Comparison of ENCODE assay signal across 9 mouse cellular contexts in the genomic region with DNA sequence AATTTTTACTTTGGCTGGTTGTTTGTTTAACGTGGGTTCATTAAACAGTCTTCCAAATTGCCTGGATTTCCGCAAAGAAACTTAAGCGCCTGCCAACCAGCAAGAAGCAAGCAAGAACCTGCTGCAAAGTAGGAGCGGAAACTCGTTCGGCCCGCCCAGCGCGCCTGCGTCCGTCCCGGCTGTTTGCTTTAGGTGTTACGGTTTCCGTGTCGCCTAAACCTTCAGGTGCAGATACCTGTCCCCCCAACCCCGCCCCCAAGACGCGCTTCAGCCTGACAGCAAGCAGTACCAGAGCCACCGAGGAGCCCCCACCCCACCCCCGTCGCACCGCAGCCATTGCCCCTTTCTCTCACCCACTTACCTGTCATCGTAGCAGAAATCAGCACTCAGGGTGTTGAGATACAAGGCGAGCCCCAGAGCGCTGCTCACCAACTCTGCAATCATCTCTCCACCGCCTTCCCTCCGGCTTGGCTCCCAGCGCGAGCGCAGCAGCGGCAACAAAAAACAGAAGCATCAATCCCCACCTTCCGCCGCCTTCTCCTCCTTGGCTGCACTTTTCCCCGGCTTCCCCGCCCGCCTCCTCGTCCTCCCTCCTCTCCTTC. TPM values are rescaled to one million over a fixed set of nuclear protein-coding genes. Genes with fewer than 3 reads are reported as not detected.
DNase-seq lines count a peak whose midpoint lies in the region; ATAC-seq and TF ChIP-seq lines count a peak whose summit lies in the region.
"Had no signal": no experiment of that assay in that cellular context is flagged by ENCODE, and none has a peak within 500 bp of the region (broad histone marks: within the 10 kb centered on the region; RNA-seq: fewer than 3 reads in every experiment).

No protein-coding gene starts in this region.

- H3K9me3 ChIP-seq in heart, embryonic 10.5 days = no peaks in the 10 kb centered on the region
- no peaks in the 10 kb centered on the region for H3K9me3 ChIP-seq in liver, postnatal 0 days (ENCODE audit: low read length)
- no peaks in the 10 kb centered on the region for H3K9me3 ChIP-seq in neural tube, embryonic 12.5 days

- TF ChIP-seq POLR2A in cortical plate, adult 2 months (IDR thresholded peaks at IDR 0.05; ENCODE audit: extremely low read depth, insufficient read depth, low read length) = no peak

- ATAC-seq in liver, postnatal 0 days = peak; percentile 15
- peak; percentile 1; the same call in 1 of the 2 replicates for ATAC-seq in neural tube, embryonic 12.5 days (ENCODE audit: low FRiP score, low read depth)

- WGBS in heart, embryonic 10.5 days = under 1% methylated on average over 37 of the region's 37 CpGs
- WGBS in liver, postnatal 0 days (ENCODE audit: insufficient replicate concordance) = 1% methylated on average over 37 of the region's 37 CpGs
- WGBS in neural tube, embryonic 12.5 days = under 1% methylated on average over 37 of the region's 37 CpGs

- no peaks in the 10 kb centered on the region; the same call in 1 of the 2 replicates for H3K4me1 ChIP-seq in cortical plate, adult 2 months (ENCODE audit: control insufficient read depth, insufficient read depth, low read length)
- peaks cover 12% of the 10 kb centered on the region; the same call in 1 of the 2 replicates for H3K4me1 ChIP-seq in heart, embryonic 10.5 days
- peaks cover 7% of the 10 kb centered on the region; the same call in 1 of the 2 replicates for H3K4me1 ChIP-seq in liver, postnatal 0 days (ENCODE audit: insufficient read depth)
- H3K4me1 ChIP-seq in neural tube, embryonic 12.5 days = peaks cover 20% of the 10 kb centered on the region; the same call in 1 of the 2 replicates

- intact Hi-C loops in heart, postnatal 25 days (cut with DNase I) = loop anchor here (5.0 to 10.0 kb wide), 2 partner anchors 71 to 1589 kb away; no protein-coding TSS in a partner anchor

- peak overlapping the region; percentile 77 for H3K9ac ChIP-seq in liver, postnatal 0 days (replicated peaks)
- H3K9ac ChIP-seq in neural tube, embryonic 12.5 days = peak overlapping the region; percentile 72

- no peak for TF ChIP-seq EP300 in liver, postnatal 0 days (IDR thresholded peaks at IDR 0.05; ENCODE audit: low read depth)

- H3K36me3 ChIP-seq in heart, embryonic 10.5 days = no peaks in the 10 kb centered on the region
- no peaks in the 10 kb centered on the region for H3K36me3 ChIP-seq in liver, postnatal 0 days (replicated peaks; ENCODE audit: insufficient read depth, low read length)
- H3K36me3 ChIP-seq in neural tube, embryonic 12.5 days = no peaks in the 10 kb centered on the region

- DNase-seq in heart, adult 11 months = peak; percentile 94
- no peak for DNase-seq in heart, postnatal 25 days (ENCODE audit: low spot score)
- peak; percentile 81 for DNase-seq in heart, embryonic 10.5 days (ENCODE audit: low spot score)
- DNase-seq in kidney, adult 9 months = peak; percentile 19
- peak; percentile 65 for DNase-seq in liver, postnatal 0 days
- peak; percentile 55 for DNase-seq in thymus, postnatal 4 days

- peak overlapping the region; percentile 96 for H3K4me2 ChIP-seq in liver, postnatal 0 days (ENCODE audit: low read depth, low read length)
- H3K4me2 ChIP-seq in neural tube, embryonic 12.5 days (replicated peaks) = peak overlapping the region; percentile 92

- H3K4me3 ChIP-seq in cortical plate, adult 2 months (ENCODE audit: insufficient read depth, low read length) = peak overlapping the region; percentile 66
- peak overlapping the region; percentile 83 for H3K4me3 ChIP-seq in heart, embryonic 10.5 days
- peak overlapping the region; percentile 75 for H3K4me3 ChIP-seq in liver, postnatal 0 days (ENCODE audit: low read depth, low read length)
- H3K4me3 ChIP-seq in neural tube, embryonic 12.5 days = peak overlapping the region; percentile 62

- TF ChIP-seq CTCF in cortical plate, adult 2 months (IDR thresholded peaks at IDR 0.05; ENCODE audit: extremely low read depth, insufficient read depth, low read length) = no peak
- TF ChIP-seq CTCF in liver, postnatal 0 days (IDR thresholded peaks at IDR 0.05; ENCODE audit: low read depth) = no peak

- 0 out of 2 replicates have a peak overlapping the region, but pooled peaks have one; percentile 5 for H3K27ac ChIP-seq in cortical plate, adult 2 months (ENCODE audit: insufficient read depth, low read length)
- peak overlapping the region; percentile 89 for H3K27ac ChIP-seq in heart, embryonic 10.5 days
- H3K27ac ChIP-seq in liver, postnatal 0 days (ENCODE audit: low read depth) = peak overlapping the region; percentile 87
- peak overlapping the region; percentile 77 for H3K27ac ChIP-seq in neural tube, embryonic 12.5 days

- no peaks in the 10 kb centered on the region for H3K27me3 ChIP-seq in heart, embryonic 10.5 days (ENCODE audit: insufficient read depth, poor library complexity, severe bottlenecking)
- H3K27me3 ChIP-seq in liver, postnatal 0 days (ENCODE audit: insufficient read depth, low read length) = peaks cover 3% of the 10 kb centered on the region; the same call in 1 of the 2 replicates
- no peaks in the 10 kb centered on the region for H3K27me3 ChIP-seq in neural tube, embryonic 12.5 days (replicated peaks)
- H3K27me3 ChIP-seq: CH12.LX had no signal

RNA-seq across cellular contexts. Expression of a gene that starts 0.8 kb away (rescaled TPM):
- total RNA-seq in heart, postnatal 25 days (2021) = 1 to 10 TPM; 3.3 to 3.8 TPM
- 5.1 and 5.2 TPM in 2 replicates for polyA plus RNA-seq in cortical plate, adult 2 months (2012; rRNA removed)
- polyA plus RNA-seq in heart, embryonic 10.5 days (2016; fragmentation: Nextera tagmentation; extraction: Ambion mirVana) = 4.1 and 6.9 TPM in 2 replicates
- polyA plus RNA-seq in liver, postnatal 0 days (2015; fragmentation: Nextera tagmentation; extraction: Ambion mirVana) = 1.3 and 1.6 TPM in 2 replicates
- polyA plus RNA-seq in neural tube, embryonic 12.5 days (2016; fragmentation: Nextera tagmentation; extraction: Ambion mirVana) = 16.2 TPM in 2 replicates
- total RNA-seq: CH12.LX had no signal

Comparison
In these comparisons a context has a peak if more than half of its experiments do, and no peak if none do; other contexts are left out.
1. H3K27ac ChIP-seq: peak in every context shown above with its lines; median percentile 89 in heart, embryonic 10.5 days; 87 in liver, postnatal 0 days; 77 in neural tube, embryonic 12.5 days; 5 in cortical plate, adult 2 months.